Mouse (Mus musculus) 3134 (cell line): Measurements from ENCODE around the gene Col23a1.

Experiments used
- DNase-seq: peaks from one replicate; pipeline ENCODE4 v3.0.0-alpha.2; 2011; ENCODE audit warnings: low spot score; ENCODE audit not compliant: insufficient read length; ENCODE audit errors: extremely low read depth

Col23a1 gene

GRCm38 (mm10) chr11:51371926-51372325, 82.2 kb downstream of the Col23a1 start:
- no peak for DNase-seq

DNA sequence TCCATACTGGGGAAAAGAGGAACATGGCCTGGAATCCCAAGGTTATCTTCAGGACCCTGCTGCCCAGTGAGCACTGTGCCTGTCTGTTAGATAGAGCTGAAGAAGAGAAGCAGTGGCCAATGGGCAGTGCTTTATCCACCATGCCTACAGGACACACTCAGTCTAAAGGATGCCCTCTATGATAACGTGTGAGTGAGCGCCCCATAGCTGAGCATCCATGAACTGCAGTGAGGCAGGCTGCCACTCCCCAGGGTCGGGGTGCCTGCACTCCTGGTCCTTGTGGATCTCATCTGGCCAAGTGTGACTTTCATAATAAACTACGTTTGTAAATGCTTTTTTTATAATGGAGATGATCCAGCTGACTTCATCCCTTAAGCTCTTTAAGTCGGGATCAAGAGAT, 87.5 kb downstream of the Col23a1 start:
- DNase-seq: no peak

DNA sequence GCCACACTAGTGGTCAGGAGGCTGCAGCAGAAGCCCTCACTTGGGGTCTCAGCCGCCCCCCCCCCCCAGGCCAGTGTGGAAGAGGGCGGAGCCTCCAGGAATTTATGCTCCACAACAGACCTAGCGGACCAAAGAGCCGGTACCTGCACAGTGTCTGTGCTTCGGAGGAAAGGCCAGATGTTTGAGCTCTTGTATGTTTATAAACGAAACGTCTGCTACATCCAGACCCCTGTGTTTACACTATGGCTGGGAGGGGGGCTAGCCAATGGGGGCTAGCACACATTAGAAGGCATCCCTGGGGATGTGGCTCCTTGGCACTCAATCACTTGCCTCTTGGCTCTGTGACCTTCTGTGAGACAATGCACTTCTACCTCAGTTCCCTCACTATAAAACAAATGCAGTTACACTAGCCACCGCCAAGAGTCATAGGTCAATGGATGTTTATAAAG, 99.2 kb downstream of the Col23a1 start:
- no peak for DNase-seq

DNA sequence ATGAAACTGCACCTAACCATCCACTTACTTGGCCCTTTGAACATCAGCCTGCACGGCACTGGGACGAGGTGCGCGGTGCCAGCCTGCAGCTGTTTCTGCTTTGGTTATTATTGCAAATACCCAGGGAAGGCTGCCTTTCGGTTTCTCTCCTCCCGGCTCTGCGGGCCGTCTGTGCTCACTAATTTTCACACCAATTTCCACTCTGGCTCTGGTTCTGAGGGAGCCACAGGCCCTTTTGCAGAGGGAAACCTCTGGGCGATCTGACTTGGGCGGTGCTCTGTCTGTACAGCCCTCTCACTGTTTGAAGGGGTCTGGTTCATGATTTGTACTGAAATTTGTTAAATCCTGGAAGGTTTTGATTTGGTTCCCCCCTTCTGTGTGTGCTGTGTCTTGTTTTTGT, 100.0 kb downstream of the Col23a1 start:
- no peak for DNase-seq

DNA sequence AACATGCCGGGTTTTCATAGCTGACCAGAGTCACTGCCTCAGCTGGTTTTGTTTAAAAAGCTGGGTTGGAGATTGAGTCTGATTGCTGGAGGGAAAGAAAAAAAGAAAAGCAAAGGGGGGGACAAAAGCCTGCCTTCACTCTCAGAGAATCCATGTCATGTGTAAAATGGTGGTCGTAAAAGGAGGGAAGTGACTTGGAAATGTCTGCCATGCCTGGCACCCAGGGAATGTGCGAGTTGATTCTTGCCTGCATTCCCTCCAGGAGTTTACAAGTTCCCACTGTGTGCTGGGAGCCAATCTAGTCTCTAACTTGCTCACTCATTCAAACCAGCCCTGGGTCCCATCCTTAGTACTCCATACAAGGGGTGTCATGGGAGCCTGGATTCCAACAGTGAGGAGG, 100.8 kb downstream of the Col23a1 start:
- DNase-seq: no peak

DNA sequence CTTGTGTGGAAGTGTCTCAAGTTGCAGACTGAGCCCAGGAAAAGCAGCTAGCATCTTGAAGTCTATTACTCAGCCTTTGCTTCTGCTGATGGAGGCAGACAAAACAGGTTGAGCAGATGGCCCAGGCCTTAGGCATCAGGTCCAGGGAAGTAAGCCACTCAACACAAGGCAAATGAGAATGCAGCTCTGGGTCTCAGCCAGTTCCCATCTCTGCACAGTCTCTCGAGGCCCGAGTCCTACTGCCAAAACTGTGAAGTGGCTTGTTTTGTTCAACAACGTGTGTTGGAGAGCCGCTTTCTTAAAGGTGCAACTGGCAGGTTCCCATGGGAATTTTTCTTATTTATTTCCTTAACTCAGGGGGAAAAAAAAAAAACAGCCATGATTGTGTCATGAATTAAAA, 101.8 kb downstream of the Col23a1 start:
- DNase-seq: no peak

DNA sequence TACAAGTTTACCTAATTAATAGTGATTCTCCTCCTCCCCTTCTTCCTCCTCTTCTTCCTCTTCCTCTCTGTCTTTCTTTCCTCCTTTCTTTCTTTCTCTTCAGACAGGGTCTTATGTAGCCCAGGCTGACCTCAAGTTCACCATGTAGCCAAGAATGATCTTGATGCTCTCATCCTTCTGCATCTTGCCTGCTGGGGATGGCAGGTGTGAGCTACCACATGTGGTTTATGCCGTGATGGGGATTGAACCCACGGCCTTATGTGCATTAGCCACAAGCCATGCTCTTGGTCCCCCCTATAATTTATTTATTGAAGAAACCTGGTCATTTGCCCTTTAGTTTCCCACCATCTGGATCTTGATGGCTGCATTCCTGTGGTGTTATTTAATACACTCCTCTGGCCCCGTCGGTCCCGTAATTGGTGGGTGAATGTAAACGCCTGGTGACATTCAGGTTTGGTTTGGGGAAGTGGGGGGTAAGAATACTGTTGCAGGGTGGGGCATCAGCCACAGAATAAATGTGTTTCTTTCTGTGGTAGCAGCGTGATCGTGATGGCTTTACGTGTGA, 104.7 kb downstream of the Col23a1 start:
- no peak for DNase-seq

DNA sequence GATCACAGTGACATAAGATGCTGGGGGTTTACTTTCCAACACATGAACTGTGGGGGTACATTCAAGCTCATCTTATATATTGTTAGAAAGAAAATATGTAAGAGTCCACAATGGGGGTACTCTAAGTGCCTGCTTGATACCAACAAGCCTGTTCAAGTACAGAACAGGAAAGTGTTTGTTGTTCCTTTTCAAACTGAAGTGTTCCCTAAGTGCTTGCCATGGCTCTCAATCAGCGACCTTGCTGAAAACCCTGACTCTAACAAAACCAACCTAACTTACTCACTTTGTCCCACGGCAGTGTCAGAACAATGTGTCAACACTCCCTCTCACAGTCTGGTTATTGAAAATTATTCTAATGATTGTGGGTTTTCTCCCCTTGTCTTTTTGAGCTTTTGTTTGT, 106.7 kb downstream of the Col23a1 start:
- DNase-seq: no peak

DNA sequence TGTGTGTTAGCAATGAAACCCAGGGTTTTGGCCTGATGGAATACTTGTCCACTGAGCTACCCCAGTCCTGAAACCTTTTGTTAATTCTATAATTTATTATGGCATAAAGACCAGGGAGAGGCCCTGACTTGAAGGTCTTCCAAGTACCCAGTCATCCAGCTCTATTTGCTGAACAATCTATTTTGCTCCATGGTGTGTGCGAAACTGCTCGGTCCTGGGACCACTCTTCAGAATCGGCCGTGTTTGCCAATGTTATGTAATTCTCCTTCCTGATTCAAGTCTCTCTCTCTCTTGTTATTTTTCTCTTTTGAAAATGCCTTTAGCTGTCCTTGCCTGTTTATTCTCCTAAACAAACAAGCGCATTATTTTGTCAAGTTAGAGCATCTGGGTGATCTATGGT, 108.4 kb downstream of the Col23a1 start:
- DNase-seq: no peak

- DNase-seq: no peak
Measured at GRCm38 (mm10) chr11:51400356-51400755, 110.6 kb downstream of the Col23a1 start.

DNA sequence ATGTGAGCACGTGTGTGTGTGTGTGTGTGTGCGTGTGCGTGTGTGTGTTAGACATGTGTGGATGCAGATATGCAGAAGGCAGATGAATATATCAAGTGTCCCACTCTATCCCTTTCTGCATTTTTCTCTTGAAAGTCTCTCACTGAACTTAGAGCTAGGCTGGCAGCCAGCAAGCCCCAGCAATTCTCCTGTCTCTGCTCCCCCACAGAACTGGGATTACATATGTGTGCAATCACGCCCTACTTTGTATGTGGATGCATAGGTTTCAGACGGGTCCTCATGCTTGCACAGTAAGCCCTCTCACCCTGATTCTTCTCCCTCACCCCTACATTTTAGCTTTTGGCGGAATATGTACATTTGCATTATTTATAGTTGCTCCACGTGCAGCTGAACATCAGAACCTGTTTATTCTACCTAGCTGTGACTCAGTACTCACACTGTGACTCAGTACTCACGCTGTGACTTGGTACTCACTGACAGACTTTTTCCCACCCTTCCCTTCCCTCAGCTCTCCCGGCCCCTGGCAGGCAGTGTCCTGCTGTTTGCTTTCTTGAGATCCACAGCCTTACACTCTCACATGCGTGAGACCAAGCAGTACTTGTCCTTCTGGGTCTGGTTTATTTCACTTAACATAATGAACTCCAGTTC, 111.9 kb downstream of the Col23a1 start:
- no peak for DNase-seq

DNA sequence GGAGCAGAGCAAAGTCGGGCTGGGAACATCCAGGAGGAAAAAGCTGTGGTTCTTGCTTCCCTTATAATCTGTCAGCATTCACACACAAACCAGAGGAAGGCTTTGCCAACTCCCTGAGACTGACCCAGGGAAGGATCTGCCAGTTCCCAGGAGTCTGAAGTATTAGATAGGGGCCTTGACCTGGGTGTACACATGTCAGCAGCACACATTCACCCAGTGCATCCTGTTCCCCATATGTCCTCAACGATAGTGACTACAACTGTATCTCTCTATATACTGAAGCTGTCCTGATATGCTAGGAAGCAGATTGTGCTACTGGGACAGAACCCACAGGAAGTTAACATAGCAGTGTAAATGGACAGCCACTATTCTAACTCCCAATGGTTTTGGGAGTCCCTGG, 114.2 kb downstream of the Col23a1 start:
- no peak for DNase-seq

DNA sequence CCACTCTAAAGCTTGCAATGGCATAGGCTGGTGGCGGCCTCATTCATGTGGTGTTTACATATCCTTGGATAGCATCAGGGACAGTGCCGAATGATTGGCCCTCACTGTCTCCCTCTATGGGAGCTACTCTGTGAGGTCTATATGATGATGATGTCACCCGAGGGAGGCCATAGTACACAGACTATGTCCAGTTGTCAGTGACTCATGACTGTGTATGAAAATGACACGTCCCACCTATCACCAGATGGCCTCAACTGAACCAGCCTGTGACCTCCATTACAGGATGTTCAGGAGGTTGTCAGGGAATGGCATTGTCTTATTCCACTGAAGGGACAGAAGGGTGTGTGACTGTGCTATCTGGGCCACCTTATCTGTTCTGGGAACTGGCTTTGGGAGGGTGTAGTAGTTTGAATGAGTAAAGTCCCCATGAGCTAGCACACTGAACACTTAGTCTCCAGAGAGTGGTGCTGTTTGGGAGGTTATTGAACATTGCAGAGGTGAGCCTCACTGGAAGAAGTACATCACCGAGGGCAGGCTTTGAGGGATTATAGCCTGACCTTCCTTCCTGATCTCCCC, 115.2 kb downstream of the Col23a1 start:
- DNase-seq: no peak

- no peak for DNase-seq
Measured at GRCm38 (mm10) chr11:51406531-51406930, 116.8 kb downstream of the Col23a1 start.

DNA sequence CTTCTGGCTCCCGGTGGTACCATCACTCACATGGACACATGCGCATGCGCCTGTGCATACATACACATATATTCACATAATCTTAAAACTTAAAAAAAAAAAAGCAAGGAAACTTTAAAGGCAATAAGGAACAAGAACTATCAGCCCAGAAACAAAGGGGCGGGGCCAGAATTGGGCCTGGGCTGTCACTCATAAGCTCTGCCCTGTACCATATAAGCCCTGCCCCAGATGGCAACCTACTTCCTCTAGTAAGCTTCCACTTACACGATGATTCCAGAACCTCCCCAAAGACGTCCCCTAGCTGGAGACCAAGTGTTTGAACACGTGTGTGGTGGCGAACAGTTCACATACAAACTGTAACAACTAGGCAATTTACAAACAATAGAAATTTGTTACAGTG, 117.6 kb downstream of the Col23a1 start:
- DNase-seq: no peak

GRCm38 (mm10) chr11:51410771-51411170, 121.1 kb downstream of the Col23a1 start:
- DNase-seq: no peak

GRCm38 (mm10) chr11:51414520-51414919, 124.8 kb downstream of the Col23a1 start:
- no peak for DNase-seq

DNA sequence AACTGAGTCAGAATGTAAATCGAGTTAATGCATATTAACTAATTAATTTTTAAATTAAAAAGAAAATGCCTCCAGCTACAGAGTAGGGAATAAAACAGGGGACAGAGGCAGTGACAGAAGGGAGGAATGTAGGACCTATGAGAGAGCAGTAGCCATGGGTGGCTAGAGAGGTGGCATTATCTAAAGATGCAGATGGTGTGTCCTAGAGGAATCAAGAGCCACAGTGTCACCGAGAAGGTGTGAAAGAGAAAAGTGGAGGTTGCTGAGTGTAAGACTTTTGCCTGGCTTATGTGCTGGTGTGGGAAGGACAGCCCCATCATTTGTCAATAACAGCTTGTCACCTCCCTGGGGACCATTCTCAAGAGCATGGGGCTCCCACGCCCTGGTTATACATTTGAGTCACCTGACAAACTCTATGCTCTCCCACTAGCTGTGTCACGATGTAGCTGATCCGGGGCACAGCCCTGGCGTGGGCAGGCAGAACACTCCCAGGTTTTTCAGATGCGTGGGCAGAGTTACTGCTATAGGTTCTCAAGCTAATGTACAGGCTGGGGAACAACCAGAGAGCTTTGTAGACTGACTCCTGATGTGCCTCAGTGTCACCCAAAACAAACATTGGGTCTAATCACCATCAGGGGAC, 125.4 kb downstream of the Col23a1 start:
- no peak for DNase-seq

DNA sequence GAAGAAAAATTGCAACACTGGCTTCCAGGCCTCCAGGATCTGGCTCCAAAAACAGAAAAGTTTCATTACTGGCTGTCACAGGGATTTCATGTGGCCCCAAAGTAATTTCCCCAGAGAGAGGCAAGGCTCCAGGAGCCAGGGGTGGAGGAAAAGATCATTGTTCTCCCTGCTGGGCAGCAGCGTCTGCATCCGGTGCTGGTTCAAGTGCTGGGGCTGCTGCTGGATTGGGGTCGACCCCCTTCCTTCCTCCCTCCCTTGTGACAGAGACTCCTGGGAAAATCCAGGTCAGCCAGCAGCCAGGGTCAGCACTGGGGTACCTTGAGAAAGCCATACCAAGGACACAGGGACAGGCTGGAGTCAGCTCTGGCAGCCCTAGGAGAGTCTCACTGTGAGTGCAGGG, 129.1 kb downstream of the Col23a1 start:
- DNase-seq: no peak

DNA sequence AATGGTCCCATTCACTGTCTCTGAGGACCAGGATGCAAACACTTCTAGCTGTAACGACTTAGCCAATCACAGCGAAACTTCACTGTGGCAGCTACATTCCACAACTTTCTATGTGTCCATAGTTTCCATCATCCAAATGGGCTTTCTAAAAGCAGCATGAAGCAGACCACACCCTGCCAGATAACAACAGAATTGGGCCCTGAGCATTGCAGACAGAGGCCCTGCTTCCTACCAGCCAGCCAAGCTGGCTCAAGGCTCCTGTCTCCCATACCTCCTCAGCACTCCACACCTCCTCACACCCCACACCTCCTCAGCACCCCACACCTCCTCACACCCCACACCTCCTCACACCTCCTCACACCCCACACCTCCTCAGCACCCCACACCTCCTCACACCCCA, 132.2 kb downstream of the Col23a1 start:
- no peak for DNase-seq

DNA sequence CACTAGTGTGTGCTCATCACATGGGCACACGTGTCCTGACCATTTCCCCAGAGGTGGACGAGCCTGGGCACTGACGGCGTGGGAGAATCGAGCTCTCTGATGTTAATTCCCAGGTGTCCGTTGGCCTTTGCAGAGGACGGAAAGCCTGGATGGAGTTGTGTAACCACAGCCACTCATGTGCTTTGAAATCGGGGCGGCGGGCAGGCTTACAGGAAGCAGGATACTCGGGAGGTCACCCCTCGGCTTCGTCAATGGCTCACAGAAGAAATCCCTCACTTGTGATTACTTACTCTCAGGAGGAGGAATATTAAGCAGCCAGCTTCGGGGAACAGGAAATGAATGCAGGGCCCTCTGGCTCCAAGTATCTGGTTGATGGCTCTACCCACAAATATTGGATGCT, 133.0 kb downstream of the Col23a1 start:
- DNase-seq: no peak

DNA sequence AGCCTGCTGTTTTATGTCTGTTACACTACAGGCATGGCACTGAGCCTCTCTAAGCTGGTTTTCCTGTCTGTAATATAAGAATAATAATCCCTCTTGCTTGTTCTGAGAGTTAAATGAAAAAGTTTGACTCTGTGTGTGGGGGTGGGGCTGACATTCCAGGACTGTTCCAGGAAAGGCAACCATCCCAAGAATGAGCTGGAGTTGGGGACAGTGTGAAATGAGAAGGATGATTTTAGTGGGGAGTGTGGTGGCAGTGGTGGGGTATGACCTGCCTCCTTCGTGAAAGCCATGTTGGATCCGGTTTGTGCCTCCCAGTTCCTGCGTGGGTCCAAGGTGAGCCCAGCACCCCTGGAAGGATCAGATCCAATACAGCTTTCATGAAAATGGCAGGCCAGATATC, 136.4 kb downstream of the Col23a1 start:
- no peak for DNase-seq
